Mouse (Mus musculus) spleen, postnatal 36 days (tissue): Measurements from ENCODE around the gene Pik3ap1.

Experiments
- DNase-seq, 2 experiments: peaks; one replicate each; pipeline ENCODE4 v3.0.0; 2022; ENCODE audit warnings: low spot score in 2 of 2, mixed read lengths in 1 of 2

The Pik3ap1 gene

DNA sequence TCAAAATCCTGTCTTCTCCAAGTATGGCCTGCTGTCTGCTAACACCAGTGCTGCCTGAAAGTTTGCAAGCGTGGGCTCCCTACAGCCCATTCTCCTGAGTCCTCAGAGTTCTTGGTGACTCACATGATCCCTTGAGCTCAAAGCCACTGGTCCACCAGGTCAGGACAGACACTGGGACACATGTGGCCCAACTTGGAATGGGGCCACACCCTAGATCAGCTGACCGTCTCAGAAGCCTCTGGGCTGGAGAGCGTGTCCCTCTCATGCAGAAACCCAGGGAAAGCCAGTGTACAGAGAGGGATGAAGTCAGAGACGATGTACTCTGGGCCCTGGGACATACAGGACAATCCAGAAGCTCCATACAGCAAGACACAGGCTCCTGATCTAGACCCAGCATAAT, 102.7 kb downstream of the Pik3ap1 start:
- no peak for DNase-seq

DNA sequence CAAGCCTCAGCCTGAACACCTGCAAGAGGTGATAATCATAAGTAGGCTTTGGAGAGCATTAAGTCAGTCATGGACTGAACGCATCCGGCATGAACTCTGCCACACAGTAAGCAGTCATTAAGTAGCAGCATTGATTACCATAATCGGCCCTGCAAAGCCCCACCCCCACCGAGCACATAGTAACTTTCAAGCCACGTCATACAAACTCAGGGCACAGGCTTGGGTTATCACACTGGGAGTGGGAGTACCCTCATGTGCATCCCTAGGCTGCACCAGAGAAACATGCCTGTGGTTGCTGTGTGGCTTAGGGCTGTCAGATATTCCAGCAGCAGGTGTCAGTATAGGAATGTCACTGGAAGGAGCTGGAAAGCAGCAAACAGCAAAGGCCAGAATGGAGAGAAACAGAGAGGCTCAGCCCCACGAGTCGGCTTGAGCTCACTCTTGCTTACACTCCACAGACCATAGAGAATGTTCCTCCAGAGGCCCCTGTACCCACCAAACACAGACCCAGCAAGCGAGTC, 105.1 kb downstream of the Pik3ap1 start:
- DNase-seq, result no peak

DNA sequence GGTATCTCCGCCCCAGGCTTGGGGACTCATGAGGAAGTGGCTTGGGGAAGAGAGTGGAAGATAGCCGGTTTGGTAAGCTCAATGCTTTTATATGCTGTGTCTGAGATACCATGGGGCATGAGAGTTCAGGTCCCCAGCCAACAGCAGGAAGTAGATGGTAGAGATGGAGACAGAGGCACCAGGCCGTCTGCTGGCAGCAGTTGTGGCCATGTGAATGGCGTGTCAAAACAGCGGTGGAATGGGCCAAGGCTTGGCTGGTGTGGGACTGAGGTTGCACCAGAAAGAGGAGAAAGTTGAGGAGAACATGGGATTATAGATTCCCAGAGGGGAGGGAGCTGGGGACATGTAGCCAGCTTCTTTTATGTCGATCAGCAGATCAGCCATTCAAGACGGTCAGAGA, 106.3 kb downstream of the Pik3ap1 start:
- DNase-seq, result no peak

DNA sequence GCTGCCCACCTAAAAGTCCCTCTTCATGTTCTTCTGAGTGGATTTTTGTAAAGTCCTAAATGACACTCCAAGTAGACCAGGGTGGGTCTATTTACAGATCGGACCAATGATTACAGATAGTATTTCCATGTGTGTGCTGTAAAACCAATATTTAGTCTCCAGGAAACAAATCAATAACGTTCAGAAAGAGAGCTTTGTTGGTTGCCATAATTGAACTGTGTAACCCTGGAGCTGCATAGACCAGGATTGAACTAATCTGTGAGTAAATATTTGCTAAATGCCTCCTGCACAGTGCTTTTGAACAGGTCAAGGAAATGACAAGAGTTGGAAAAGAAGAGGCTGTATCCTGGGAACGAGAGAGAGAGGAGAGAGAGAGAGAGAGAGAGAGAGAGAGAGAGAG, 109.3 kb downstream of the Pik3ap1 start:
- no peak for DNase-seq

DNA sequence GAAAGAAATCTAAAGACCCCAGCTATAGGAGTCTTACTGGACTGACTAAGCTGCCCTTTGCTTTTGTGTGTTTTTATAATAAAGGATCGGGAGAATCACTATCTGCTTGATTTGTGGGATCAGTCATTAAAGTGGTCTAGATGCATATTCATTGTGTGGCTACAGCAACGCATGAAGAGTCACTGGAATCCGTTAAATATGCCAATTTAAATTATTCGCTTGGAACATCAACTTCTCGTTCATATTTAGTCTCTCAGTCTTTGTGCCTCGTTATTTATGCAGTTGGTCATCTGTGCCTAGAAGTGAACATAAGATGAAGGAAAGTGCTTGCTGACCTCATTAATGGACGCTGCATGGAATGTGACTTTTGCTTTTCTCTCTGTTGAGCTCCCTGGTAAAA, 114.0 kb downstream of the Pik3ap1 start:
- no peak for DNase-seq

DNA sequence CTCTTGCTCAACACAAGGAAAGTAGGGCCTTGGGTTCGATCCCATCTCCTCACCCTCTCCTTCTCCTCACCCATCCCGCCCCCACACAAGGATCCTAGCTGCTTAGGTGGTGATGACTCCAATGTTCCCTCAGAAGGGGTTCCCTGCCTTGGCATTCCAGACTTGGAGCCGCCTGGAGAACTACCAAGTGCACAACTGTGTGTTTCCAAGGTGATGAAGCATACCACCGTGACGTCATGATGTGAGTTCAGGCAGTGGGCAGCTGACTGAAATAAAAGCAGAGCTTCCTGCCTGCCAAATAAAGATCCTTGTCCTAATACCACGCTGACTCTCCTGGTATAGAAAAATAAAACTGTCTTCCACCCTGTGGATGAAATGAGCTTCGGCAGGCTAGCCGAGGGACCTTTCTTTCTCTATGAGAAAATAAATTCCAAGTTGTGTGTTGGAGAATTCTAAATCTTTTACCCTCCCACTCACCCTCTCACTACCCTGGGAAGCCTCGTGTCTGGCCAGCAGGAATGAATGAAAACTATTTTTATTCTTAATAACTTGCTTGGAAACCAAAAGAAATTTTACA, 114.7 kb downstream of the Pik3ap1 start:
- no peak for DNase-seq

DNA sequence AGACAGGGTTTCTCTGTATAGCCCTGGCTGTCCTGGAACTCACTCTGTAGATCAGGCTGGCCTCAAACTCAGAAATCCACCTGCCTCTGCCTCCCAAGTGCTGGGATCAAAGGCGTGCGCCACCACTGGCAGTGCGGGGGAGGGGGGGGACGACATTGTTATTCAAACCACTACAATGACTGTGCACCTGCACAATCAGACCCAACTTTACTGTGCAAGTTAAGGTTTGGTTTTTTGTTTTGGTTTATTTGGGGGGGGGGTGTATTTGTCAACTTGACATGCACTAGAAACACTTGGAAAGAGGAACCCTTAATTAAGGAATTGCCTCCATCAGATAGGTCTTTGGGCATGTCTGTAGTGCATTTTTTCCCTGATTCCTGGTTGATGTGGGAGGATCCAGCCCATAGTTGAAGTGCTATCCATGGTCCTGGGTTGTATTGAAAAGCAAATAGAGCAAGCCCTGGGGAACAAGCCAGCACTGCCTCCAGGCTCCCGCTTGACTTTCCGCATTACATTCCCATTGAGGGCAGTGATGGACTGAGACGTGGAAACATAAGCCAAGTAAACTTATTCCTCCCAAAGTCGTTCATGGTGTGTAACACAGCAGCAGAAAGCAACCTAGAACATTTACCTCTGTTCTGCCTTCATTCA, 118.5 kb downstream of the Pik3ap1 start:
- DNase-seq, result no peak

DNA sequence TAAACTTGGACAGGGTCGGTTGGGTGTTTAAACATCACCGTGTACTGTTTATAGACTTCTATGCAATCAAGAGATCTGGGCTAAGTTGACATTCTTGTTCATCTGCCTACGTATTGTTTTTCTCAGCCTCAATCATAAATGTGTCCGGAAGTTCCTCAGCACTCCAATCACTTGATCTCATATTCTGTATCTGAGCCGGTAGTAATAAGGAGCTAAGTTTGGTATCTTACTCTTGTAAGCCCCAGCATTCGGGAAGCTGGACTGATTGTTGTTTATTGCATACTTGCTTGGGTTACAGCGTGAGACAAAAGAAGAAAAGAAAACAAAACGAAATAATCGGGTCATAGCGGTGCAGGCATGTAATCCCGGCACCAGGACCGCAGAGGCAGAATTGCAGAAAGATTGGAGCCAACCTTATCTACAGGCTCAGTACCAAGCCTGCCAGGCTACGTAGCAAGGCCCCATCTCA, 120.5 kb downstream of the Pik3ap1 start:
- DNase-seq, result no peak

DNA sequence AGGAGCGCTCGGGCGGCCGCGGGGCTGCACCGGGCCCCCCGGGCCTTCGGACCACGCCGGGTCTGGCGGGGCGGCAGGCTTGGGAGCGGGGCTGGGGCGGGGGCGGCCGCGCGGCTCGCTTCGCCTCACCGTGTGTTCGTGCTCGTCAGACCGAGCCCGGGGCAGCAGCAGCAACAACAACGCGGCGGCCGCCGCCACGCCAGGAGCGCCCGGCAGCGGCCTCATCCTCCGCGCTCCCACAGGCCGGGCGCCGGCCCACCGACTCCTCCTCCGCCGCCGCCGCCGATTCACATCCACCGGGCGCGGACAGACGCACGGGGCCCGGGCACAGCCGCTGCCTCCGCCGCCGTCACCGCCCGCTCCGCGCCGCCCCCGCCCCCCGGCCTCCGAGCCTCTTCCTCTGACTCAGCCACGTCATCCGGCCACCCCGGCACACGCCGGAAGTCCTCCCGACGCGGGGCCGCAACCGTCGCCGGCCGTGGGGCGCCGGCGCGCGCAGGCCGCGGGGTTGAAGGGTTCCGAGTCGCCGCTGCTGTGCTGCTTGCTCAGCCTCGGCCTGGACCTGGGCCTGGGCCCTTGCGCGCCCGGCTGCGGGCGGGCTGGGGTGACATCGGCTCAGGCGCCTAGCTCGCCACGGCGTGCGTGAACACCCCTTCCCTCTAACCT, 121.1 kb downstream of the Pik3ap1 start, which contains the start of gene Tm9sf3:
Gene Tm9sf3 (minus strand): TSS at position 368 of the 666 bp plus-strand sequence.
- peak; percentile 85 to 87 for DNase-seq

DNA sequence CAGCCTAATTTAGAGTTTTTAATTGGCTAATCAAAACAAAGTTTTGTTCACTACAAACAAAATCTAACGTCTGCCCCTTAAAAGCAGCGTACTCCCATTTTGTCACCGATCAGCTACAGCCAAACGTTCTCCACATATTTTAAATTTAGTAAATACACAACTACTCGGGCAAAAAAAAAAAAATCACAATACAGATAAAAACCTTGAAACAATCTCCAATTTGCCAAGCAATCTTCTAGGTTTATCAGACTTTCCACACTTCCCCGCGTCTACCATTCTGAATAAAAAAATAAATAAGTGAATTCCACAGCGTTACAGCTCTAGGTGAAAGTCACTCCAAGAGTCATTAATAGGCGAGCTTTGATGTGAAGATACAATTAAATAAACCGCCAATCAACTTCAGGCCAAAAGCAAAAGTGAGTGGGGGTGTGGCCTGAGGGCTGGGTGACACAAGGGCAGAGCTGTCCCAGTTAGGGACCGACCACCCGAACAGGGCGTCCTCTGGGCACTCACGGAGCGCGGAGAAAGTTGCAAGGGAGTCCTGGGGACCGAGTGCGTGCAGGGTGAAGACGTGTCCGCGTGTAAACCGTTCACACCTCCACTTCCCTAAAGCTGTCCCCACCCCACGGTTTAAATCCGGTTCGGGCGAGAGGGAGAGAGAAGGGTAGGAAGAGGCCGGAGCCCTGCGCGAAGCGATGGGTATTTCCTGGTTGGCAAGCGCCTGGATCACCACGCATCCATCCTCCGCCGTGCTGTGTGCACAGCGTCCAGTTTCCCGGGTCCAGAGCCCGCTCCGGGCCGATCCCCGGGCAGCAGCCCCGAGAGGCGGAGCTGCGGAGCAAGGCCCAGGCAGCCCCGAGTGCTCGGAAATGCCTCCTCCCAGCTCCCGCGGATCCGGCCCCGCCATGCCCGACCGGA, 121.9 kb downstream of the Pik3ap1 start:
- peak; percentile 66 to 67 for DNase-seq

DNA sequence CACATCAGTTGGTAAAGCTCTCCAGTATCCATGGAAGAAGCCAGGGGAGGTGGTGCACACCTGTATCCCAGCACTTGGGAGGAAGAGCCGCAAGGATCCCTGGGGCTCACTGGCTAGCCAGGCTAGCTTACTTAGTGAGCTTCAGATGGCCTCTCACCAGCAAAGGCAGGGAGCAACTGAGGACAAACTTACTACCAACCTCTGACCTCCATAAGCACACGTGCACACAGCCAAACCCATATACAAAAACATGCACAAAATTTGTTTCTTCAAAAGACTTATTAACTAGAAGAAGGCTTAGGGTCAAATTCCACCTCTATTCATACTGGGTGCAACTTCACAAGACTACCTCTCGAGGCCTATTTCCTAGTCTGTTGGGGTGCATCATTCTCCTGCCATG, 124.2 kb downstream of the Pik3ap1 start:
- no peak for DNase-seq

DNA sequence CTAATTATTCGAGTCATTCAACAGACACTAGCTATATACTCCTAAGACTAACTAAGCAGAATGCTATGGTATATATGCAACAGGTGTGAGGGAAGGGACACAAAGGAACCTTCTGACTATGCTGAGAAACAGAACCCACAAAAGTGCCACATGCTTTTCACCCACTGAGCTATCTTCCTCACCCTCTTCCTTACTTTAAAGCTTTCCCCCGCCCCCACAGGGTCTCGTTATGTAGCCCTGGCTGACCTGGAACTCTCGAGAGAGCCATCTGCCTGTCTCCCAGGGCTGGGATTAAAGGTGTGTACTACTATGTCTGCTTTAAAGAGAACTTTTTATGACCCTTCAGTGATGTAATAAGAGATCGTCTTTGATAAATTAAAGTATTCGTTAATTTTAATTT, 125.6 kb downstream of the Pik3ap1 start:
- DNase-seq, result no peak

DNA sequence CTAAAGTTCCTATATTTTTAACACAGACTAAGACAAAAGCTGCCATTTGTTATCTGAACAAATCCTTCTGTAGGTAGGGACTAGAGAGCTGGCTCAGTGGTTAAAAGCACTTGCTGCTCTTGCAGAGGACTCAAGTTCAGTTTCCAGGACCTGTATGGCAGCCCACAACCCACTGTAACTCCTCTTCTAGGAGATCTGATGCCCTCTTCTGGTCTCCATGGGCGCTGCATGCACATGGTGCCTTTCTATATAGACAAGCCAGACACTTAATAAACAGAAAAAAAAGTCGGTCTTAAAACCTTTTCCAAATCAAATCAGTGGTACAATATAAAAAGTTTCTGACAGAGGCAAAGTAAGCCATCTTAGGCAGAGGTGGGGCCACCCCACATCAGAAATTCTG, 126.2 kb downstream of the Pik3ap1 start:
- DNase-seq, result peak; percentile 32 to 59

DNA sequence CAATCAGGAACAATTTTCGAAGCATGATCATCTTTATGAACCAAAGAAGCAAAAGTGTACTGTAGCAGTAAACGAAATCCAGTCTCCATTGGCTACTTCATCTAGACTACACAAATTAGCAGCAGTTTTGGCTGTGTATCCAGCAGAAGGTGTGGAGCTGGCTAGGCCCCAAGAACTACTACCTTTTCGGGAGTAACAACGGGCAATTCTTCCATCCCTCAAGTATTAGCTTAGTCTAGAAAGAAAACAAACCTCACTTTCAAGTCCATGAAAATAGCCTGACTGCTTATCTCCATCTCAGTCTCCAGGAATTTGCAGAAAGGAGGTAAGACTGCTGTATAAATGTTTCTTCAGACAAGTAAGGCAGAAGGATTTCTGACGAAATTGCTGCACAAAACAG, 130.3 kb downstream of the Pik3ap1 start:
- DNase-seq, result no peak

DNA sequence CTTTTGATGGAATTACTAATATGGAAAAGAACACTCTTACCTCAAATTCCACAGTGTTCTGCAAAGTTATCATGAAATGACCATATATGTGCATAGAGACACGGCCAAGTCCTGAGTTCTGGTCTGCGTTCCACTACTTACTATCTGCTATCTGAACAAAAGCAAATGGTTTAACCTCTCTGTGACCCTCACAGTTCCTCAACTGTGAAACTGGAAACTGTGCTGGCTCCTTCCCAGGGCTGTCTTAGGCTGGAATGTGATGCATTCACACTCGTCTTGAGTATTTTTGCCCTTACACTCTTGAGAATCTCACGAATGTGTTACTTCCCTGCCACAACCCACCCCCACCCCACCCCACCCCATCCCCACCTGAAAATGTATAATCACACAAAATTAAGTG, 135.9 kb downstream of the Pik3ap1 start:
- no peak for DNase-seq

DNA sequence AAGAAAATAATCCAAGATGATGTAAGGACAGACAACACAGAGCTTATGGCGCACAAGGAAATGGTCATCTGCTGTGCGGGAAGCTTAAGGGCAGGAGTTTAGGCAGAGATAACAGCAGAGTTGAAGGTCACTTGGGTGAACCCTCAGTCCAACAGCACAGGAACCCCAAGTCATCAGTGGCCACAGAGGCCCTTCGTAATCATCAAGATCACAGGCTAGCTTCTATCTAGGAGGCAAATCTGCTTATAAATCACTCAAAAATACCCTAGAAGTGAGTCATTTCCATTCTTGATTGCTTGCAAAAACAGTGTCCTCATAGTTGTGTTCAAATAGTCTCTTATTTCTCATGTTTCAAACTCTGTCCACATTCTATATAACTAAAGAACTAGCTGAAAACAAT, 136.6 kb downstream of the Pik3ap1 start:
- DNase-seq, result no peak

DNA sequence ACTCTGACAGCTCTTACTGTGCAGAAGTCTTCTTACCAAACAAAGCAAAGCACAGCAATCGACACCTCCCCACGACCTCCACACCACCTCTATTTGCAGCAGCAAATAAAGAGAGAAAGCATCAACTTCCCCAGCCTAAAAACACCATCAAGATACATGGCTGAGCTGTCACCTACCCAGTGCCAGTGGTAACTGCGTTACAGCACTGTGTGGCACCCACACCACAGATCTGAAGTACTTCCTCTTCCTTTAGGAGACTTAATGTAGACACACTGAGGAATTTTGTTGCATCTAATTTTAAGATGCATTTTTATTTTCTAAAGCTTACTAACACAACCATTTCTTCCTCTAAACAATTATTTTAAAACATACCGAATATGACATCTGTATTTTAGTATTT, 138.6 kb downstream of the Pik3ap1 start:
- DNase-seq, result no peak

DNA sequence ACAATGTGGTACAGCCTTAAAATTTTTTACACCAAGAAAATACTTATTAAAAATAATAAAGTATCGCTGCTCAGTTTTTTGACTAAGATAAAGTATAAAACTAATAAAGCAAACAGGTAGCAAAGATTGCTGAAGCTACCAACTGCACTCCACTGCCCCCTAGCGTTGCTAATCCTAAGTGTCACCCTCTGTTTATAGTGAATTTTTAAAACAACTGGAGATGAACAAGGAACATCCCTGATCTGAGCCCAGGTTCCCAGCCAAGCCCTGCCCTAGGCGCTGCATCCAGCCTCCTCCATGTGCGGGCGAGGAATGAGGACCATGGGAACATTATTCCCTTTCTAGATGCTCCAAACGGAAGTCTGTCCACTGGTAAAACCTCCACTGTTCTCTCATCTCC, 140.3 kb downstream of the Pik3ap1 start:
- DNase-seq, result peak; percentile 12 to 23

DNA sequence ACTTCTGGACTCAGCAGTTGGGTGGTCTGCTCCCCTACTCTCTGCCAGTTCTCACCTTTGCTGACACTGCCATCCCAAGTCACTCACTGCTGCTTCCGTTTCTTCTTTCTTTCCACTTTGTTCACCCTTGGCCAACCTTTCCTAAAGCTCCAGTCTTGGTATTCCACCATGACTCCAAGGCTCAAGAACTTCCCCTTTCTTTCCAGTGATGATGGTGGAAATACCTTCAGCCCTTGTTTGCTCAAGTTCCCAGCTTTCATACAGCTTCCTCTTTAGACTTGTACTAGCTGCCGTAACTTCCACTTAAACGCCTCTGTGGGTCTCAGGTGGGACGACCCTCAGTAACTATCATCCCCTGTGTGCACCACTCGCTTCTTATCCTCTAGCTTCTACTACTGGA, 142.9 kb downstream of the Pik3ap1 start:
- no peak for DNase-seq

DNA sequence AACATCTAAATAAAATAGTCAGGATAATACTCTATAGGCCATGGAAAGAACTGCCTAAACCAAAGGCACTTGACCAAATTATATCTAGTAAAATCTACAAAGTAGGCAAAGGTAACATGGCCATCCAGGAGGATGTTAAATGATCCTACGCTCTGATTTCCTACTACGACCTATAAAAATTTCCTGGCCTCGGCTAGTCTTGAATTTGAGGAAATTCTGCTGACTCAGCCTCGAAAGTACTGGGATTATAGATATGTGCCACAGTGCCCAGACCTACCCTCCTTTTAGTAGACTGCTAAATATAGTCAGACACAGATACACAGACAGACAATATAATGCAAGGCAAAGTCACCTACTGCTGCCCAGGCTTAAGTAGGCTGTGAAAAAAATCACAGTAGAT, 151.2 kb downstream of the Pik3ap1 start:
- no peak for DNase-seq
